Mouse (Mus musculus): ENCODE measurements at regions not wholly inside any gene's neighbourhood (a gene's known extent, or its start where the extent isn't known, plus 50 kb on each side); places are given as distances from the start of the nearest gene placed in this dataset.
"Not testable (repeated sequence)": the region's sequence is repeated elsewhere in the genome, so short reads cannot be mapped to it uniquely, and the experiment has no call there.

GRCm38 (mm10) chr2:78253601-78254097, 307.5 kb upstream of the Cwc22 start:
- Histone ChIP-seq H3K4me2 (ENCODE audit: low read depth, low read length) (no peak overlapping the region), H3K4me3 (ENCODE audit: low read depth, low read length) (no peak overlapping the region), H3K27me3 (ENCODE audit: control insufficient read depth, insufficient read depth, low read depth, low read length) (no peaks in the 10 kb centered on the region), H3K9ac (ENCODE audit: low read depth, low read length) (no peak overlapping the region), H3K9me3 (replicated peaks; ENCODE audit: control insufficient read depth, low read length) (no peaks in the 10 kb centered on the region), H3K27ac (ENCODE audit: low read length) (no peak overlapping the region), H3K36me3 (ENCODE audit: control insufficient read depth, insufficient read depth) (no peaks in the 10 kb centered on the region), H3K4me1 (ENCODE audit: control insufficient read depth, low read depth, low read length) (no peaks in the 10 kb centered on the region)
- 62% methylated on average over 10 of the region's 10 CpGs for WGBS (ENCODE audit: insufficient replicate concordance)
- ATAC-seq (ENCODE audit: low read depth), result no peak

DNA sequence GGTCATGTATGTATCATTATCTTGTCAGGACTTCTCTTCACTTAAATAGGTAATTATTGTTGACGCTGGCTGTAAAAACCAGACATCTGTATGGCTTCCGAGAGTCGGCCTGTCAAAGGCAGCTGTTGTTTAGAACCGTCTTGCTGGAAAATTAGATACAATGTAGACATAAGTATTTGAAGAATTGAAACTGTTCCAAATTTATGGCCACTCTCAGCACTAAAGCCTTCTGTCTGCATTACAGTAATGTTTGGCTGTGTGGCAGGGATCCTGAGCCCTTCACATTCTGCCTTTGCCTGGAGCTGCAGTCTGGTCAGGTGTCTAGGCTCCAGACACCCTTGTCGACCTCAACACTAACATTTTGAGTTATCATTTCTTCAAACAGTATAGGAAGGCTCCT, 300.2 kb upstream of the Cwc22 start:
- Histone ChIP-seq H3K9ac (ENCODE audit: low read depth, low read length) (no peak overlapping the region), H3K4me3 (ENCODE audit: low read depth, low read length) (no peak overlapping the region), H3K27ac (ENCODE audit: low read length) (no peak overlapping the region), H3K36me3 (ENCODE audit: control insufficient read depth, insufficient read depth) (no peaks in the 10 kb centered on the region), H3K9me3 (replicated peaks; ENCODE audit: control insufficient read depth, low read length) (no peaks in the 10 kb centered on the region), H3K27me3 (ENCODE audit: control insufficient read depth, insufficient read depth, low read depth, low read length) (no peaks in the 10 kb centered on the region), H3K4me1 (ENCODE audit: control insufficient read depth, low read depth, low read length) (no peaks in the 10 kb centered on the region), H3K4me2 (ENCODE audit: low read depth, low read length) (no peak overlapping the region)
- WGBS (ENCODE audit: insufficient replicate concordance), result 67% methylated on average over 5 of the region's 5 CpGs
- ATAC-seq (ENCODE audit: low read depth), result no peak

GRCm38 (mm10) chr2:78240299-78240698, 294.1 kb upstream of the Cwc22 start:
- Histone ChIP-seq H3K9me3 (replicated peaks; ENCODE audit: control insufficient read depth, low read length) (no peaks in the 10 kb centered on the region), H3K27ac (ENCODE audit: low read length) (no peak overlapping the region), H3K27me3 (ENCODE audit: control insufficient read depth, insufficient read depth, low read depth, low read length) (no peaks in the 10 kb centered on the region), H3K4me3 (ENCODE audit: low read depth, low read length) (no peak overlapping the region), H3K4me1 (ENCODE audit: control insufficient read depth, low read depth, low read length) (no peaks in the 10 kb centered on the region), H3K36me3 (ENCODE audit: control insufficient read depth, insufficient read depth) (no peaks in the 10 kb centered on the region), H3K4me2 (ENCODE audit: low read depth, low read length) (no peak overlapping the region), H3K9ac (ENCODE audit: low read depth, low read length) (no peak overlapping the region)
- ATAC-seq (ENCODE audit: low read depth), result no peak
- 40% methylated on average over 2 of the region's 2 CpGs for WGBS (ENCODE audit: insufficient replicate concordance)

GRCm38 (mm10) chr2:78225383-78226100, 279.4 kb upstream of the Cwc22 start:
- H3K36me3 ChIP-seq (ENCODE audit: control insufficient read depth, insufficient read depth); H3K4me2 ChIP-seq (ENCODE audit: low read depth, low read length); H3K27ac ChIP-seq (ENCODE audit: low read length); H3K9ac ChIP-seq (ENCODE audit: low read depth, low read length); H3K4me1 ChIP-seq (ENCODE audit: control insufficient read depth, low read depth, low read length); H3K9me3 ChIP-seq (replicated peaks; ENCODE audit: control insufficient read depth, low read length); H3K4me3 ChIP-seq (ENCODE audit: low read depth, low read length); H3K27me3 ChIP-seq (ENCODE audit: control insufficient read depth, insufficient read depth, low read depth, low read length): not testable (repeated sequence)
- peak; percentile 74 for ATAC-seq (ENCODE audit: low read depth)
- 44% methylated on average over 4 of the region's 4 CpGs for WGBS (ENCODE audit: insufficient replicate concordance)

DNA sequence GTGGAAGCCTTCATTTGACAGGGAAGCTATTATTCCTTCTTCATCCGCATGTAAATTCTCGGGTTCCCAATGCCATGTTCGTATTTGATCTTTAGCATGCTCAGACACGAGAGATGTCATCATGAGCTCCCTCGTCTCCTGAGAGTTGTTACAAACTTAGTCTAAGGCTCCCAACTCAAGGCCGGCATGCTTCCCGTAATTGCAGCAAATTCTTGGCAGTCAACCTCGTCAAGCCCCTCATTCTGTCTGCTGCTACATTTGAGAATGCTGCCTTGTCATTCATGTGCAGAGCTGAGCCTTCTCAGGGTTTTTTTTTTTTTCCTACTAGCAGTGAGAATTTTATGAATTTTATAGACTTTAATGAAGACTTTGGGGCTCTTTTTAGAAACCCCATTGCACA, 268.3 kb upstream of the Cwc22 start:
- no peak overlapping the region for H3K4me3 ChIP-seq (ENCODE audit: low read depth, low read length)
- H3K9me3 ChIP-seq (replicated peaks; ENCODE audit: control insufficient read depth, low read length), result no peaks in the 10 kb centered on the region
- H3K9ac ChIP-seq (ENCODE audit: low read depth, low read length), result no peak overlapping the region
- no peaks in the 10 kb centered on the region for H3K4me1 ChIP-seq (ENCODE audit: control insufficient read depth, low read depth, low read length)
- H3K36me3 ChIP-seq (ENCODE audit: control insufficient read depth, insufficient read depth), result no peaks in the 10 kb centered on the region
- no peak for ATAC-seq (ENCODE audit: low read depth)
- 60% methylated on average over 8 of the region's 8 CpGs for WGBS (ENCODE audit: insufficient replicate concordance)
- H3K27ac ChIP-seq (ENCODE audit: low read length), result no peak overlapping the region
- no peak overlapping the region for H3K4me2 ChIP-seq (ENCODE audit: low read depth, low read length)
- H3K27me3 ChIP-seq (ENCODE audit: control insufficient read depth, insufficient read depth, low read depth, low read length), result no peaks in the 10 kb centered on the region

DNA sequence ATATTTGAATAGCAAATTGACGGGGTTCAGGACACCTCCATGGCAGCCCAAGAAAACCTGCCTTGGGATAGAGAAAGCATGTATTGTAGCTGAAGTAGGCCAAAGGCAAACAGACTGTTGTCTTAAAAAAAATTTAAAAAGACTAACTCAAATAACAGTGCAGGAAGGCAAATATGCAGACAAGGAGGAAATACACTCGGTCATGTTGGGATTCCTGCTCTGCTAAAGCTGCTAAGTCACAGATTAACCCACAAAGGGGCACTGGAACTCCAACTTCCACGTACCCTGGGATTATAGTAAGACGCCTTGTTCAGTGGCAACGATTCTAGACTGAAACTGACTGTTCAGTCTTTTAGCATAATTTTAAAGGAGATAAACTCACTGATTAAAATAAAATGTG, 258.9 kb upstream of the Cwc22 start:
- no peak overlapping the region for H3K4me2 ChIP-seq (ENCODE audit: low read depth, low read length)
- H3K9ac ChIP-seq (ENCODE audit: low read depth, low read length), result no peak overlapping the region
- H3K36me3 ChIP-seq (ENCODE audit: control insufficient read depth, insufficient read depth), result no peaks in the 10 kb centered on the region
- no peak for ATAC-seq (ENCODE audit: low read depth)
- H3K4me1 ChIP-seq (ENCODE audit: control insufficient read depth, low read depth, low read length), result no peaks in the 10 kb centered on the region
- 43% methylated on average over 5 of the region's 5 CpGs for WGBS (ENCODE audit: insufficient replicate concordance)
- H3K9me3 ChIP-seq (replicated peaks; ENCODE audit: control insufficient read depth, low read length), result no peaks in the 10 kb centered on the region
- H3K4me3 ChIP-seq (ENCODE audit: low read depth, low read length), result no peak overlapping the region
- no peaks in the 10 kb centered on the region for H3K27me3 ChIP-seq (ENCODE audit: control insufficient read depth, insufficient read depth, low read depth, low read length)
- no peak overlapping the region for H3K27ac ChIP-seq (ENCODE audit: low read length)

- Histone ChIP-seq H3K4me1 (ENCODE audit: control insufficient read depth, low read depth, low read length) (no peaks in the 10 kb centered on the region), H3K27ac (ENCODE audit: low read length) (no peak overlapping the region), H3K36me3 (ENCODE audit: control insufficient read depth, insufficient read depth) (no peaks in the 10 kb centered on the region), H3K4me2 (ENCODE audit: low read depth, low read length) (no peak overlapping the region), H3K9me3 (replicated peaks; ENCODE audit: control insufficient read depth, low read length) (no peaks in the 10 kb centered on the region), H3K27me3 (ENCODE audit: control insufficient read depth, insufficient read depth, low read depth, low read length) (no peaks in the 10 kb centered on the region), H3K9ac (ENCODE audit: low read depth, low read length) (no peak overlapping the region), H3K4me3 (ENCODE audit: low read depth, low read length) (no peak overlapping the region)
- ATAC-seq (ENCODE audit: low read depth), result no peak
- WGBS (ENCODE audit: insufficient replicate concordance), result 59% methylated on average over 4 of the region's 4 CpGs
Observed at GRCm38 (mm10) chr2:78196006-78196405, 249.8 kb upstream of the Cwc22 start.

- no peak overlapping the region for H3K4me2 ChIP-seq (ENCODE audit: low read depth, low read length)
- no peaks in the 10 kb centered on the region for H3K4me1 ChIP-seq (ENCODE audit: control insufficient read depth, low read depth, low read length)
- H3K4me3 ChIP-seq (ENCODE audit: low read depth, low read length), result no peak overlapping the region
- 14% methylated on average over 1 of the region's 1 CpGs for WGBS (ENCODE audit: insufficient replicate concordance)
- ATAC-seq (ENCODE audit: low read depth), result no peak
- no peaks in the 10 kb centered on the region for H3K36me3 ChIP-seq (ENCODE audit: control insufficient read depth, insufficient read depth)
- H3K27ac ChIP-seq (ENCODE audit: low read length), result no peak overlapping the region
- H3K27me3 ChIP-seq (ENCODE audit: control insufficient read depth, insufficient read depth, low read depth, low read length), result no peaks in the 10 kb centered on the region
- H3K9ac ChIP-seq (ENCODE audit: low read depth, low read length), result no peak overlapping the region
- H3K9me3 ChIP-seq (replicated peaks; ENCODE audit: control insufficient read depth, low read length), result no peaks in the 10 kb centered on the region
Observed at GRCm38 (mm10) chr2:78189620-78190019, 243.4 kb upstream of the Cwc22 start.

DNA sequence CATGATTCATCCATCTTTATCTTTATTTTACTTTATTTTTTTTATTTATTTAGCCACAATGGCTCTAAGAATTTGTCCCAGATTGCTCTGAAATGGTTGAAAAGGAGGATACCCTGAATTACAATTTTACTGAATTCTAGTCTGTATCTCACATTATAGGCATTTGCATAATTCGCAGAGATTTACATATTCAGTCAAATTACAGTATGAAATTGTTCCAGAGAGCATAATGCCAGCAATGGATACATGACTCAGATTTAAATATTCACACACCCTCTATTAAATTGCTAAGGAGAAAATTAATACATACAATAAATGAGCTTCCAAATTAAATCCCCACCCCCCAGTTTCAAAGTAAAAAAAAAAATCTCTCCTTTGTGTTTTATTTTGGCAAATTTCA, 238.8 kb upstream of the Cwc22 start:
- no peaks in the 10 kb centered on the region for H3K9me3 ChIP-seq (replicated peaks; ENCODE audit: control insufficient read depth, low read length)
- no peak for ATAC-seq (ENCODE audit: low read depth)

More for the DNA sequence above, 238.8 kb upstream of the Cwc22 start:
- Histone ChIP-seq H3K4me1 (ENCODE audit: control insufficient read depth, low read depth, low read length) (no peaks in the 10 kb centered on the region), H3K4me3 (ENCODE audit: low read depth, low read length) (no peak overlapping the region), H3K27me3 (ENCODE audit: control insufficient read depth, insufficient read depth, low read depth, low read length) (no peaks in the 10 kb centered on the region), H3K36me3 (ENCODE audit: control insufficient read depth, insufficient read depth) (no peaks in the 10 kb centered on the region), H3K27ac (ENCODE audit: low read length) (no peak overlapping the region), H3K9ac (ENCODE audit: low read depth, low read length) (no peak overlapping the region), H3K4me2 (ENCODE audit: low read depth, low read length) (no peak overlapping the region)
- WGBS (ENCODE audit: insufficient replicate concordance), result 47% methylated on average over 1 of the region's 1 CpGs
